Mouse (Mus musculus) WW6 (cell line): Measurements from ENCODE around the gene S100a4.

Experiments
- DNase-seq: peaks from one replicate; pipeline ENCODE4 v3.0.0-alpha.2; 2013; ENCODE audit warnings: low read depth, low spot score

Gene S100a4

GRCm38 (mm10) chr3:90625496-90625895, 21.9 kb downstream of the S100a4 start:
- DNase-seq = no peak

DNA sequence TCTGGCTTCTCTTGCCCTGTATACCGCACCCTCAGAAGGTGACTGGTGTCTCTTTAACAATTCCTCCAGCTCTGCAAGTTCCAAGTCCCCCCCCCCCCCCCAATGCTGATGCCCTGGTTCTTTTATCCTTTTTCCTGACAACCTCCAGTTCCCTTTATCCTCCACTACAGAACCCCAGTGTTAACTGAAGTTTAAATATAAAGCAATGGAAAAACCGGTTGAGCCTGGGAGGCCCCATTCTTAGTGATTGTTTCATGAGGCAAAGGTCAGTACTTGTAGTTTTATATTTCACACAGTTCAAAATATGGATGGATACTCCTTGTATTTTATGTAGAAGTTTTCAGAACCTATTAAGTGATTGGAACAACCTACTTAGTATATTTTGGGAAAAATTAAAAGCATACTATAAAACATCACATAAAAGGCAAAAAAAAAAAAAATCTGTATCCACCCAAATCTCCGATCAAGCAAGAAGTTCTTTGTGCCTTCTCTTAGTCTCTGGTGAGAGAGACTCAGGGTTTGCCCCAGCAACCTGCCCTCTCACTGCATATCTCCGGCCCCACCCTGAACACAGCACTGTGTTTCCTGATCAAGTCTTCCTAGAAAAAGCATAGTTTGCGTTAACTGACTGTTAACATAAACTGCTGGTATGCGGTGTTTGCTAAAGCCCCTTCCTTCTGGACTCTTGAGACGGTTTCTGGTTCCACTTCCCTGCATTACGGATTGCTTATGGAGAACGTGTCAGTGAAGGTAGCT, 22.9 kb downstream of the S100a4 start:
- no peak for DNase-seq

GRCm38 (mm10) chr3:90627366-90627765, 23.8 kb downstream of the S100a4 start:
- no peak for DNase-seq

- DNase-seq = no peak
Observed at GRCm38 (mm10) chr3:90627807-90628206, 24.2 kb downstream of the S100a4 start.

DNA sequence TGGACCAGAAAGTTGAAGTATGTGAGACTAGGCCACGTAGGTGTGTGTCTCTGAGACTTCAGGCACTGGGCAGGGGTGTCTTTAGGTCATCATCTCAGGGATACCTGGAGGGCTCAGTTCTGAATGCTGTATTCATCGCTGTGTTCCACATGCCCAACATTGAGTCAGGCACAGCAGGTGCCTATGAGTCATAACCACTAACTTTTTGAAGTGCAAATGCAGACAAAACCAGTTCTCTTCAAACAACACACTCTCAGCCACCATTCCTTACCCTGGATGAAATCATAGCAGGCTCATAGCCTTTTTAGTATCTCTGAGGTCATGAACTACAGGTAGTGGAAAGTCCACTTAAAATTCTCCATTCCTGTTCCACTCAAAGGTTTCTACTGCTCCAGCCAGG, 25.7 kb downstream of the S100a4 start:
- DNase-seq = no peak

DNA sequence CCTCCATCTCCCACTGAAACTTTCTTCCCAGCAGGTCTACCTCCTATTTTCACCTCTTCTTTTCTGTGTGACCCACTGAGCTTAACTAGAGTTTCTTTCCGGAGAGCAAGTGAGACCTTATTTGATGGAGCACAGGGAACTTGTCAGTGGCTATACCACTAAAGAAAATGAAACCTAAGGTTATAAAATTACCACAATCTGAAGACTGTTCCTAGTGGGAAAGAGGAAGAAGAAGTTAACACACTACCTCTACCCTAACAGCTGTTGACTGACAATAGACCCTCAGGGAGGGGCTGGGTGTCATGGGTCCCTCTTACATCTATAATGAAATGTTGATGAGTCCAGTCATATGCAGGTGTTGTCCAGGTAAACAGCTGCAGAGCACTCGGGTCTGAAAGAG, 28.4 kb downstream of the S100a4 start:
- DNase-seq = no peak

DNA sequence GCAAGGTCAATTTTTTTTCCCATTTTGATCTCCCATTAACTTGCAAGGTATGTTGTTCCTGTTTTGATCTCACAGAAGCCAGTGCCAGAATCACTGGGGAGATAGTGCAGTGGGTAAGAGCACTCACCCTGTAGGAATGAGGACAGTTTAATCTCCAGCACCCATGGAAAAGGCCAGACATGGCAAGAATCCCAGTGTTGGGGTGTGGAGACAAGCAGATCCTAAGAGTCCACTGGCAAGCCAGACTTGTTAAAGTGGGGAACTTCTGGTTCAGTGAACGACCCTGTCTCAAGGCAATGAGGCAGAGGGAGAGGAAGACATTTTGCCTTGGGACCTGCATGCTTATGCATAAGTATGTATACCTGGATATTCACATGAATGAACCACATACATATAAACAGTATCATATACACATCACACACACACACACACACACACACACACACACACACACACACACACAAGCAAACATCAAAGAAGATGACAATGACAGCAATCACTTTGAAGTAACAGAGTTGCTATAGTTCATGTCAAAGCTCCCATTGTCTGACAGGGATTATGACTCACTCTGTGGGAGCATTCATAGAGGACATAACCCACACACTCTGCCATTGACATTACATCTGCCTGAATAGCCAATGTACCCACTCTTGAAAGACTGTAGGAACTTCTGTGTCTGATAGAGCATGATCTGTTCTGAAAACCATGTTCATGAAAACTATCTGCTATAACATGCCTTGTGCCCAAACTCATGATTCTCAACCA, 35.1 kb downstream of the S100a4 start:
- DNase-seq = no peak

GRCm38 (mm10) chr3:90639511-90640154, 36.1 kb downstream of the S100a4 start:
- DNase-seq = no peak

DNA sequence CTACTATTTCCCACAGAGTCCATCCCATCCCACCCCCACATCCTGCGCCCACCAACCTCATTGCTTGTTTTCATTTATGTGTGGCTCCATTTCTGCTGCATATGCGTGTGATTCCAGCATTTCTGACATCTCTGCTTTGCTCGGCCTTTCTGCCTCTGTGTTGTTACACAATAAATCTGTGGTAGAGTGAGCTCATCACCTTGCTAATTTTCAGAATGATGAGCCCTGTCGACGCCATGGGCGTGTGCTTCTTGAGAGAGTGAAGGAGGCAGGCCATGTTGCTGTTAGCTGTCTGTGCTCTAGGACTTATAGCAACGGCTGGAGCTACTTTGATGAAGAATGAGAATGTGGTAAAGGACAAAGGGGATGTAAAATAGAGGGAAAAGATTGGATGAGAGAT, 37.4 kb downstream of the S100a4 start:
- no peak for DNase-seq

- no peak for DNase-seq
Observed at GRCm38 (mm10) chr3:90644220-90644619, 40.6 kb downstream of the S100a4 start.

GRCm38 (mm10) chr3:90647291-90647690, 43.7 kb downstream of the S100a4 start:
- no peak for DNase-seq

- DNase-seq = no peak
Observed at GRCm38 (mm10) chr3:90648981-90649380, 45.4 kb downstream of the S100a4 start.

- DNase-seq = no peak
Observed at GRCm38 (mm10) chr3:90649832-90650231, 46.3 kb downstream of the S100a4 start.

GRCm38 (mm10) chr3:90652878-90653508, 49.4 kb downstream of the S100a4 start:
- DNase-seq = no peak

DNA sequence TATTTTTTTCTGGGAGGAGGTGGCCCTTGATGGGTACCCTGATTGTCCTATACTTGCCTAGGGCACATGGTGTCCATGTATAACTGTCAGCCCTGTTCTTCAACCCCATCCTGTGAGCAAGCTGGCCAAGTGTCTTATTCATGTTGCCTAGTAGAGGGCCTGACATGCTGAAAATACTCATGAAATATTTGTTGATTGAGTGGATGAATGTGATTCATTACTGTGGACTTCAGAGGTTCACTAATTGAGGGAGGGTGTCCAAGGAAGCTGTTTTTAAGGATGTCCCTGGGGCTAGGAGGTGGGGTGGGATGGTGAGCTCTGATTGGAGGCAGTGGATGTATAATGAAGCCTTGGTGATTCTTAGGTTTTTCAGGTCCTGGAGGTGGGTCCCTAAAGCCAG, 50.1 kb downstream of the S100a4 start, which contains the start of gene S100a7a:
Gene S100a7a (plus strand): TSS at position 301 of the 400 bp plus-strand sequence.
- DNase-seq = no peak
